In the genomic region with DNA sequence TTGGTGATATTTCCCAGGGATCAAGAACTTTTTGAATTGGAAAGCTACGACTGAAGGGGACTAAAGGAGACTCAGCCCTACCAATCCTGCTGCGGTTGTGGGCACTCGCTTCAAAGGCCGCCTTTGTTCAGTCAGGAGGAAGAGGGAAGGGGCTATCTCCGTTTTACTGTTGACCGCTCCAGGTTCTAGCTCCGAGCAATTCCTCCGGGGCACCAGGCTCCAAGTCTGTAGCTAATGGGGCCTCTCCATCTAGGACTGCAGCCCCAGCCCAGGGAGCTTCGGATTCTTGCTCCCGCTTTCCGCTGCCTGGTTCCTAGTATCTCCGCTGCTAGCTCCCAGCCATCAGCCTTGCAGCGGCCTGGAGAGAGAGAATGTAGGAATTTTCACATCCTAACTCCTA, we compare ENCODE assay signal across 10 mouse cellular contexts. TPM values are rescaled to one million over a fixed set of nuclear protein-coding genes. Genes with fewer than 3 reads are reported as not detected.
DNase-seq lines count a peak whose midpoint lies in the region; ATAC-seq and TF ChIP-seq lines count a peak whose summit lies in the region.
"Had no signal": no experiment of that assay in that cellular context is flagged by ENCODE, and none has a peak within 500 bp of the region (broad histone marks: within the 10 kb centered on the region; RNA-seq: fewer than 3 reads in every experiment).

No protein-coding gene starts in this region.

- no peak for DNase-seq in heart, postnatal 25 days (ENCODE audit: low spot score)
- peak; percentile 61 for DNase-seq in brain, embryonic 14.5 days (ENCODE audit: low read depth)
- DNase-seq in adrenal gland, adult 18-20 months (ENCODE audit: low spot score in 2 of 2), result no peak
- no peak for DNase-seq in urinary bladder, adult 2 months (ENCODE audit: low spot score)
- DNase-seq in adrenal gland, postnatal 36 days, result no peak
- DNase-seq: cerebellum, adult 8-10 months had no signal

- no peak for TF ChIP-seq CTCF in brain, embryonic 14.5 days (IDR thresholded peaks at IDR 0.05; ENCODE audit: borderline replicate concordance, extremely low read depth, insufficient read depth, insufficient read length)

- H3K9me3 ChIP-seq in heart, embryonic 13.5 days, result no peaks in the 10 kb centered on the region
- no peaks in the 10 kb centered on the region for H3K9me3 ChIP-seq in hindbrain, embryonic 13.5 days
- no peaks in the 10 kb centered on the region for H3K9me3 ChIP-seq in midbrain, embryonic 15.5 days

- peaks cover 43% of the 10 kb centered on the region for H3K4me1 ChIP-seq in heart, embryonic 13.5 days
- peaks cover 53% of the 10 kb centered on the region for H3K4me1 ChIP-seq in hindbrain, embryonic 13.5 days (replicated peaks)
- H3K4me1 ChIP-seq in midbrain, embryonic 15.5 days, result peaks cover 50% of the 10 kb centered on the region

- no peaks in the 10 kb centered on the region for H3K36me3 ChIP-seq in heart, embryonic 13.5 days
- H3K36me3 ChIP-seq in hindbrain, embryonic 13.5 days, result no peaks in the 10 kb centered on the region
- no peaks in the 10 kb centered on the region for H3K36me3 ChIP-seq in midbrain, embryonic 15.5 days (replicated peaks)

- H3K4me3 ChIP-seq in heart, embryonic 13.5 days, result peak overlapping the region; percentile 48
- peak overlapping the region; percentile 29; the same call in 1 of the 2 replicates for H3K4me3 ChIP-seq in hindbrain, embryonic 13.5 days
- H3K4me3 ChIP-seq in midbrain, embryonic 15.5 days, result peak overlapping the region; percentile 25

- peak overlapping the region; percentile 47; the same call in 1 of the 2 replicates for H3K9ac ChIP-seq in heart, embryonic 13.5 days
- H3K9ac ChIP-seq in hindbrain, embryonic 13.5 days, result no peak overlapping the region; the same call in 1 of the 2 replicates
- H3K9ac ChIP-seq in midbrain, embryonic 15.5 days, result no peak overlapping the region

- WGBS in heart, embryonic 13.5 days, result 3% methylated on average over 13 of the region's 13 CpGs
- under 1% methylated on average over 13 of the region's 13 CpGs for WGBS in hindbrain, embryonic 13.5 days
- 2% methylated on average over 13 of the region's 13 CpGs for WGBS in midbrain, embryonic 15.5 days

- TF ChIP-seq POLR2A in brain, embryonic 14.5 days (IDR thresholded peaks at IDR 0.05; ENCODE audit: borderline replicate concordance, extremely low read depth, insufficient read depth, insufficient read length, poor library complexity, severe bottlenecking), result no peak

- H3K27ac ChIP-seq in heart, embryonic 13.5 days (replicated peaks), result no peak overlapping the region
- no peak overlapping the region for H3K27ac ChIP-seq in hindbrain, embryonic 13.5 days
- no peak overlapping the region for H3K27ac ChIP-seq in midbrain, embryonic 15.5 days

- H3K27me3 ChIP-seq in heart, embryonic 13.5 days (replicated peaks), result peaks cover 100% of the 10 kb centered on the region
- peaks cover 99% of the 10 kb centered on the region for H3K27me3 ChIP-seq in hindbrain, embryonic 13.5 days
- H3K27me3 ChIP-seq in midbrain, embryonic 15.5 days (replicated peaks), result peaks cover 71% of the 10 kb centered on the region

- intact Hi-C loops in heart, postnatal 25 days (cut with DNase I), result no loop called here

- ATAC-seq in heart, embryonic 13.5 days (ENCODE audit: extremely low read depth, insufficient number of reproducible peaks, low FRiP score, low TSS enrichment), result no peak
- no peak for ATAC-seq in hindbrain, embryonic 13.5 days (ENCODE audit: low FRiP score)
- ATAC-seq in midbrain, embryonic 15.5 days (replicated peaks), result no peak

- H3K4me2 ChIP-seq in heart, embryonic 13.5 days, result peak overlapping the region; percentile 72
- H3K4me2 ChIP-seq in hindbrain, embryonic 13.5 days, result peak overlapping the region; percentile 42
- peak overlapping the region; percentile 40 for H3K4me2 ChIP-seq in midbrain, embryonic 15.5 days

RNA-seq across cellular contexts. Expression of a gene that starts 3.4 kb away (rescaled TPM):
- 0.11 TPM in 1 of 2 replicates, not detected in the other for polyA plus RNA-seq in heart, embryonic 13.5 days (2015; fragmentation: Nextera tagmentation; extraction: Ambion mirVana)
- not detected for total RNA-seq in heart, postnatal 25 days (2021)
- polyA plus RNA-seq in brain, embryonic 14.5 days (2012; rRNA removed), result 13.9 and 69.3 TPM in 2 replicates
- polyA plus RNA-seq in hindbrain, embryonic 13.5 days (2015; fragmentation: Nextera tagmentation; extraction: Ambion mirVana), result not detected in 2 replicates
- polyA plus RNA-seq in midbrain, embryonic 15.5 days (2015; fragmentation: Nextera tagmentation; extraction: Ambion mirVana), result 1.4 and 3.2 TPM in 2 replicates
- not detected for total RNA-seq in adrenal gland, adult 18-20 months (2021)
- polyA plus RNA-seq in urinary bladder, adult 2 months (2012; rRNA removed), result 0.04 TPM in 1 of 2 replicates, not detected in the other
- total RNA-seq in adrenal gland, postnatal 36 days (2021), result not detected
- polyA plus RNA-seq: large intestine, adult 2 months had no signal

RNA-seq across cellular contexts. Expression of a gene that starts 53.1 kb away (rescaled TPM):
- 52.7 and 58.3 TPM in 2 replicates for polyA plus RNA-seq in heart, embryonic 13.5 days (2015; fragmentation: Nextera tagmentation; extraction: Ambion mirVana)
- total RNA-seq in heart, postnatal 25 days (2021), result 10 to 100 TPM; 73.5 to 76.8 TPM
- polyA plus RNA-seq in brain, embryonic 14.5 days (2012; rRNA removed), result 8.0 and 10.5 TPM in 2 replicates
- polyA plus RNA-seq in hindbrain, embryonic 13.5 days (2015; fragmentation: Nextera tagmentation; extraction: Ambion mirVana), result 21.1 and 23.0 TPM in 2 replicates
- 24.8 and 25.6 TPM in 2 replicates for polyA plus RNA-seq in midbrain, embryonic 15.5 days (2015; fragmentation: Nextera tagmentation; extraction: Ambion mirVana)
- total RNA-seq in adrenal gland, adult 18-20 months (2021), result 10 to 100 TPM; 67.1 to 77.5 TPM
- 12.5 and 24.3 TPM in 2 replicates for polyA plus RNA-seq in urinary bladder, adult 2 months (2012; rRNA removed)
- total RNA-seq in adrenal gland, postnatal 36 days (2021), result 10 to 100 TPM; 57.5 to 85.7 TPM
